Mouse (Mus musculus): ENCODE measurements around the gene Gng12. TPM values are rescaled to one million over a fixed set of nuclear protein-coding genes. Genes with fewer than 3 reads are reported as not detected.
"Not testable (repeated sequence)": the region's sequence is repeated elsewhere in the genome, so short reads cannot be mapped to it uniquely, and the experiment has no call there.

Gene Gng12
- polyA plus RNA-seq, 1 experiment, result 91.9 TPM

DNA sequence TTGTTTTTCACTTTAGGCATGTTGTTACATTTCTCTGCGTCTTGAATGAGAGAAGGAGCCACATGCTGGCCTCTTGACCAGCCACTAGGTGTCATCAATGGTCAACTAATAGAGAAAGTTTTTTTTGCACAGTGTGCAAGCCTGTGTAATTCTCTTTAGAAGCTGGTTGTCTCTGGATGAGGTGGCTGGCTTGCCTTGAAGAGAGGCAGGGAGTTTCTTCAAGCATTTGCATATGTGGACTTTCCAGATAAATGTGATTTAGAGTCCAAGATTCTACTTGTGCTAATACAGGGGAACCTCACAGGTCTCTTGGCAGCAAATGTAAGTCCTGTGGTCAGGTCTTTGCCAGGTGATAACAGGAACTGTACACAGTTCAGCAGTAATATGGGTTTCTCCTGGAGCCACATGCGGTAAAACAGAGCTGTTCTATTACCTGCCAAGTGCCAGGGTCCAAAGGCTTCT is 66.4 kb downstream of the Gng12 start:
- peaks cover 3% of the 10 kb centered on the region; the same call in 1 of the 2 replicates for H3K4me1 ChIP-seq (ENCODE audit: control insufficient read depth, insufficient read depth, insufficient read length, low read length)
- H3K27ac ChIP-seq (replicated peaks; ENCODE audit: low read depth, low read length), result no peak overlapping the region
- H3K4me3 ChIP-seq (ENCODE audit: insufficient read depth, low read depth, low read length), result no peak overlapping the region

- H3K27ac ChIP-seq (replicated peaks; ENCODE audit: low read depth, low read length), result no peak overlapping the region
- no peak overlapping the region for H3K4me3 ChIP-seq (ENCODE audit: insufficient read depth, low read depth, low read length)
- H3K4me1 ChIP-seq (ENCODE audit: control insufficient read depth, insufficient read depth, insufficient read length, low read length), result peaks cover 6% of the 10 kb centered on the region; the same call in 1 of the 2 replicates
Measured at GRCm38 (mm10) chr6:66963068-66963467, 66.9 kb downstream of the Gng12 start.

GRCm38 (mm10) chr6:66963651-66964050 is 67.5 kb downstream of the Gng12 start:
- H3K4me3 ChIP-seq (ENCODE audit: insufficient read depth, low read depth, low read length); H3K4me1 ChIP-seq (ENCODE audit: control insufficient read depth, insufficient read depth, insufficient read length, low read length); H3K27ac ChIP-seq (replicated peaks; ENCODE audit: low read depth, low read length): not testable (repeated sequence)

- H3K4me3 ChIP-seq (ENCODE audit: insufficient read depth, low read depth, low read length), result no peak overlapping the region
- no peak overlapping the region for H3K27ac ChIP-seq (replicated peaks; ENCODE audit: low read depth, low read length)
- H3K4me1 ChIP-seq (ENCODE audit: control insufficient read depth, insufficient read depth, insufficient read length, low read length), result peaks cover 6% of the 10 kb centered on the region; the same call in 1 of the 2 replicates
Measured at GRCm38 (mm10) chr6:66964222-66964621, 68.0 kb downstream of the Gng12 start.

- no peak overlapping the region for H3K4me3 ChIP-seq (ENCODE audit: insufficient read depth, low read depth, low read length)
- H3K27ac ChIP-seq (replicated peaks; ENCODE audit: low read depth, low read length), result no peak overlapping the region
- peaks cover 6% of the 10 kb centered on the region; the same call in 1 of the 2 replicates for H3K4me1 ChIP-seq (ENCODE audit: control insufficient read depth, insufficient read depth, insufficient read length, low read length)
Measured at GRCm38 (mm10) chr6:66965203-66965602, 69.0 kb downstream of the Gng12 start.

- Histone ChIP-seq H3K4me3 (ENCODE audit: insufficient read depth, low read depth, low read length) (no peak overlapping the region), H3K4me1 (ENCODE audit: control insufficient read depth, insufficient read depth, insufficient read length, low read length) (peaks cover 8% of the 10 kb centered on the region; the same call in 1 of the 2 replicates), H3K27ac (replicated peaks; ENCODE audit: low read depth, low read length) (no peak overlapping the region)
Measured at GRCm38 (mm10) chr6:66967788-66968187, 71.6 kb downstream of the Gng12 start.

- Histone ChIP-seq H3K4me1 (ENCODE audit: control insufficient read depth, insufficient read depth, insufficient read length, low read length) (peaks cover 7% of the 10 kb centered on the region; the same call in 1 of the 2 replicates), H3K27ac (replicated peaks; ENCODE audit: low read depth, low read length) (no peak overlapping the region)
Measured at GRCm38 (mm10) chr6:66969446-66969845, 73.2 kb downstream of the Gng12 start.

GRCm38 (mm10) chr6:66972300-66972699 is 76.1 kb downstream of the Gng12 start:
- no peak overlapping the region for H3K27ac ChIP-seq (replicated peaks; ENCODE audit: low read depth, low read length)
- peaks cover 9% of the 10 kb centered on the region; the same call in 1 of the 2 replicates for H3K4me1 ChIP-seq (ENCODE audit: control insufficient read depth, insufficient read depth, insufficient read length, low read length)
- no peak overlapping the region for H3K4me3 ChIP-seq (ENCODE audit: insufficient read depth, low read depth, low read length)

More at GRCm38 (mm10) chr6:66969446-66969845, 73.2 kb downstream of the Gng12 start:
- no peak overlapping the region for H3K4me3 ChIP-seq (ENCODE audit: insufficient read depth, low read depth, low read length)

- Histone ChIP-seq H3K4me3 (ENCODE audit: insufficient read depth, low read depth, low read length) (no peak overlapping the region), H3K4me1 (ENCODE audit: control insufficient read depth, insufficient read depth, insufficient read length, low read length) (peaks cover 5% of the 10 kb centered on the region; the same call in 1 of the 2 replicates), H3K27ac (replicated peaks; ENCODE audit: low read depth, low read length) (no peak overlapping the region)
Measured at GRCm38 (mm10) chr6:66973180-66973579, 77.0 kb downstream of the Gng12 start.

- H3K27ac ChIP-seq (replicated peaks; ENCODE audit: low read depth, low read length), result no peak overlapping the region
- peaks cover 7% of the 10 kb centered on the region for H3K4me1 ChIP-seq (ENCODE audit: control insufficient read depth, insufficient read depth, insufficient read length, low read length)
- H3K4me3 ChIP-seq (ENCODE audit: insufficient read depth, low read depth, low read length), result no peak overlapping the region
Measured at GRCm38 (mm10) chr6:66975522-66975921, 79.3 kb downstream of the Gng12 start.

GRCm38 (mm10) chr6:66979197-66979596 is 83.0 kb downstream of the Gng12 start:
- Histone ChIP-seq H3K27ac (replicated peaks; ENCODE audit: low read depth, low read length) (no peak overlapping the region), H3K4me1 (ENCODE audit: control insufficient read depth, insufficient read depth, insufficient read length, low read length) (peaks cover 8% of the 10 kb centered on the region), H3K4me3 (ENCODE audit: insufficient read depth, low read depth, low read length) (no peak overlapping the region)

- Histone ChIP-seq H3K4me1 (ENCODE audit: control insufficient read depth, insufficient read depth, insufficient read length, low read length) (peaks cover 8% of the 10 kb centered on the region), H3K4me3 (ENCODE audit: insufficient read depth, low read depth, low read length) (no peak overlapping the region), H3K27ac (replicated peaks; ENCODE audit: low read depth, low read length) (no peak overlapping the region)
Measured at GRCm38 (mm10) chr6:66980040-66980439, 83.8 kb downstream of the Gng12 start.

GRCm38 (mm10) chr6:66981366-66981765 is 85.2 kb downstream of the Gng12 start:
- Histone ChIP-seq H3K4me3 (ENCODE audit: insufficient read depth, low read depth, low read length) (no peak overlapping the region), H3K4me1 (ENCODE audit: control insufficient read depth, insufficient read depth, insufficient read length, low read length) (peaks cover 8% of the 10 kb centered on the region), H3K27ac (replicated peaks; ENCODE audit: low read depth, low read length) (no peak overlapping the region)

DNA sequence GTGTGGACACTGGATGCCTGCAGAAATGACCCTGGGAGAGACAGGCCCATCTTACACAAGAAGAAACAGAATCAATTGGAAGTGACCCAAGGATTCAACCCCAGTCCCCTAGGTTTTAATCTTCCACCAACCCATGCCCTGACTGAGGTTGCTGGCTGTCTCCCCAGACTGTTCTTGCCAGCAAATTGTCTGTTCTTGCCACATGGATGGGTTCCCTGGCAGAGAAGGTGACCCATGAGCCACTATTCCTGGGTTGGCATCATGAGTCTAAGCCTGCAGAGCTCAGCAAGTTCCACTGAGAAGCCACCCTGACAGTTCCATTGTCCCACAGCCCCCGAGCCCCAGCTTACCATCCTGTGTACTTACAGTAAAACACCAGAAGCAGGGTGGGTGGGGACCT is 85.7 kb downstream of the Gng12 start:
- no peak overlapping the region for H3K27ac ChIP-seq (replicated peaks; ENCODE audit: low read depth, low read length)
- peaks cover 8% of the 10 kb centered on the region for H3K4me1 ChIP-seq (ENCODE audit: control insufficient read depth, insufficient read depth, insufficient read length, low read length)
- H3K4me3 ChIP-seq (ENCODE audit: insufficient read depth, low read depth, low read length), result no peak overlapping the region

GRCm38 (mm10) chr6:66984079-66984478 is 87.9 kb downstream of the Gng12 start:
- Histone ChIP-seq H3K27ac (replicated peaks; ENCODE audit: low read depth, low read length) (no peak overlapping the region), H3K4me1 (ENCODE audit: control insufficient read depth, insufficient read depth, insufficient read length, low read length) (peaks cover 6% of the 10 kb centered on the region; the same call in 1 of the 2 replicates), H3K4me3 (ENCODE audit: insufficient read depth, low read depth, low read length) (no peak overlapping the region)

GRCm38 (mm10) chr6:66984672-66985071 is 88.5 kb downstream of the Gng12 start:
- Histone ChIP-seq H3K4me3 (ENCODE audit: insufficient read depth, low read depth, low read length) (no peak overlapping the region), H3K27ac (replicated peaks; ENCODE audit: low read depth, low read length) (no peak overlapping the region), H3K4me1 (ENCODE audit: control insufficient read depth, insufficient read depth, insufficient read length, low read length) (peaks cover 6% of the 10 kb centered on the region; the same call in 1 of the 2 replicates)
